Mouse (Mus musculus): Measurements from ENCODE around the gene Hspb8. TPM values are rescaled to one million over a fixed set of nuclear protein-coding genes. Genes with fewer than 3 reads are reported as not detected.
"Not testable (repeated sequence)": the region's sequence is repeated elsewhere in the genome, so short reads cannot be mapped to it uniquely, and the experiment has no call there.

The Hspb8 gene
- polyA plus RNA-seq, 1 experiment from 2014 or later: 6.7 TPM

- Histone ChIP-seq H3K27ac (replicated peaks) (no peak overlapping the region), H3K36me3 (no peaks in the 10 kb centered on the region), H3K9ac (no peak overlapping the region), H3K4me2 (no peak overlapping the region), H3K9me3 (no peaks in the 10 kb centered on the region), H3K4me1 (replicated peaks) (peaks cover 26% of the 10 kb centered on the region), H3K27me3 (no peaks in the 10 kb centered on the region), H3K4me3 (no peak overlapping the region)
- WGBS: 75% methylated on average over 3 of the region's 3 CpGs
- ATAC-seq (ENCODE audit: low FRiP score, low read depth): no peak
Observed at GRCm38 (mm10) chr5:116406507-116406906, 16.2 kb downstream of the Hspb8 start.

GRCm38 (mm10) chr5:116405934-116406333 is 16.7 kb downstream of the Hspb8 start:
- H3K27me3 ChIP-seq: no peaks in the 10 kb centered on the region
- no peak overlapping the region for H3K4me2 ChIP-seq
- H3K36me3 ChIP-seq: no peaks in the 10 kb centered on the region
- H3K27ac ChIP-seq (replicated peaks): no peak overlapping the region
- peaks cover 26% of the 10 kb centered on the region for H3K4me1 ChIP-seq (replicated peaks)
- no peak overlapping the region for H3K9ac ChIP-seq
- no peak for ATAC-seq (ENCODE audit: low FRiP score, low read depth)
- H3K4me3 ChIP-seq: no peak overlapping the region
- 93% methylated on average over 1 of the region's 1 CpGs for WGBS
- H3K9me3 ChIP-seq: no peaks in the 10 kb centered on the region

GRCm38 (mm10) chr5:116404063-116404462 is 18.6 kb downstream of the Hspb8 start:
- Histone ChIP-seq H3K27me3 (no peaks in the 10 kb centered on the region), H3K4me3 (no peak overlapping the region), H3K36me3 (no peaks in the 10 kb centered on the region), H3K9me3 (no peaks in the 10 kb centered on the region), H3K4me1 (replicated peaks) (peaks cover 11% of the 10 kb centered on the region), H3K4me2 (no peak overlapping the region), H3K9ac (no peak overlapping the region), H3K27ac (replicated peaks) (no peak overlapping the region)
- WGBS: 86% methylated on average over 2 of the region's 2 CpGs
- ATAC-seq (ENCODE audit: low FRiP score, low read depth): no peak

DNA sequence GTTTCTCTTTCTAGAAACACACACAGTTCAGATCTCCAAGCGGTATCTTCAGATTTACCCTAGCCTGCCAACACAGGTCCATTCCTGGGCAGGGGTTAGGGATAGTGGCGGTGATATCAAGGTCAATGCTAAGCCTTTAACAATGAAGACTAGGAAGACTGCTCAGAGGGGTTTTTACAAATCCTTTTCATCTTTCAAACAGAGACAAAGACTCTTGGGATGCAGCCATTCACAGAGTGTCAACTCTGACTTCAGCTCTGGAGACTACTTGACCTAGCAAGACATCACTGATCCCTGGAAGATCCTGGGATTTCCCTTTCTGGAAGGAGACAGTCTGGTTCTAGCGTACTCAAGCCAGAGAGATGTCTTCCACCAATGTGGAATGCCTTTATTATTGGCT is 21.9 kb downstream of the Hspb8 start:
- no peak for ATAC-seq (ENCODE audit: low FRiP score, low read depth)
- H3K4me2 ChIP-seq: no peak overlapping the region
- no peaks in the 10 kb centered on the region for H3K4me1 ChIP-seq (replicated peaks)
- no peaks in the 10 kb centered on the region for H3K36me3 ChIP-seq
- no peak overlapping the region for H3K27ac ChIP-seq (replicated peaks)
- no peaks in the 10 kb centered on the region for H3K27me3 ChIP-seq
- H3K9me3 ChIP-seq: no peaks in the 10 kb centered on the region
- WGBS: 86% methylated on average over 3 of the region's 3 CpGs
- H3K4me3 ChIP-seq: no peak overlapping the region
- H3K9ac ChIP-seq: no peak overlapping the region

DNA sequence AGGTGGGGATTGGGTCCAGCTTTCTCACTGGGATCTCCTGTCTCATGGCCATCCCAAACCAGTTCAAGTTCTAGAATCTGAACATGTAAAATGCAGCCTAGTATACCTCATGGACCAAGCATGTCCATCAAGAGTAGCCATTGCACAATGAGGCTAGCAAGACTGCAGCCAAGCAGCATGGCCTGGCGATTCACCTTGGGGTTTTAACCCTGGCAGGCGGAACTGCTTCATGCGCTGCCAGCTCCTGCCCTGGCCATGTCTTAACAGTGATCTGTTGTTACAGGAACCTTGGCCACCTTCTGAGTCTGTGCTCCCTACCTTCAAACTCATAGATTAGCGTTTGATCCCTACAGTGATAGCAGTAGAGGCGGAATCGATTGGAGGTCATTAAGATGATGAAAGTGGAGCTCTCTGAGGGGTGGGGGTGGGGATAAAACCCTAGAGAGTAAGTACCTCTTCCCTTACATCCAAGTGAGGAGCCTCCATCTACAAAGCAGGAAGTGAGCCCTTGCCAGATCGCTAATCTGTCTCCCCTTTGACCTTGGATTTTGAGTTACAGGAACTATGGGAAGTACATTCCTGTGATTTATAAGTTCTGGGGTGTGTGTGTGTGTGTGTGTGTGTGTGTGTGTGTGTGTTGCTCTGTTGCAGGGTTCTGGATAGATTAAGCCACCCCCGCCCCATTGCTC is 22.5 kb downstream of the Hspb8 start:
- H3K36me3 ChIP-seq: no peaks in the 10 kb centered on the region
- H3K4me3 ChIP-seq: no peak overlapping the region
- no peaks in the 10 kb centered on the region for H3K27me3 ChIP-seq
- no peak overlapping the region for H3K9ac ChIP-seq
- WGBS: 86% methylated on average over 8 of the region's 8 CpGs
- H3K9me3 ChIP-seq: no peaks in the 10 kb centered on the region
- no peak for ATAC-seq (ENCODE audit: low FRiP score, low read depth)
- H3K4me2 ChIP-seq: no peak overlapping the region
- no peaks in the 10 kb centered on the region for H3K4me1 ChIP-seq (replicated peaks)
- H3K27ac ChIP-seq (replicated peaks): no peak overlapping the region

GRCm38 (mm10) chr5:116396104-116396503 is 26.6 kb downstream of the Hspb8 start:
- Histone ChIP-seq H3K4me3 (no peak overlapping the region), H3K4me2 (no peak overlapping the region), H3K9me3 (no peaks in the 10 kb centered on the region), H3K36me3 (no peaks in the 10 kb centered on the region), H3K9ac (no peak overlapping the region), H3K27ac (replicated peaks) (no peak overlapping the region), H3K4me1 (replicated peaks) (no peaks in the 10 kb centered on the region), H3K27me3 (no peaks in the 10 kb centered on the region)
- ATAC-seq (ENCODE audit: low FRiP score, low read depth): no peak
- WGBS: 86% methylated on average over 5 of the region's 5 CpGs

DNA sequence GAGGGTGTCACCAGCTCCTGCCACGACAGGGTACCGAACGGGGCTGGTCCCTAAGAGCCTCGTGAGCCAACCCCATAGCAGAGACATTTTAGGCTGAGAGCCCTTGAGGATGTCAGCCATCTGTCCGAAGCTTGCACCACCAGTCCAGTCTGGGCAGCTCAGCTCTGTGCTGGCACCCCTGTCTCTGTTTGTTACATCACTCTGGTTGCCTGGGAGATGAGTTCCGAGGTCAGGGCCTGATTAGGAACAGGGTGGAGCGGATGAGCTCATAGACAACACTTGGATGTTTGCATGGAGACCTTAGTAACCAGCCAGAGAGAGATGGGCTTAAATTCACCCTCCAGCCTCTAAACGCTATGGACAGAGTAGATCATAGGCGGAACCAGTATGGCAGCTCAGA is 30.1 kb downstream of the Hspb8 start:
- Histone ChIP-seq H3K27ac (replicated peaks) (no peak overlapping the region), H3K4me1 (replicated peaks) (peaks cover 10% of the 10 kb centered on the region), H3K9ac (no peak overlapping the region), H3K36me3 (no peaks in the 10 kb centered on the region), H3K27me3 (no peaks in the 10 kb centered on the region), H3K9me3 (no peaks in the 10 kb centered on the region), H3K4me2 (no peak overlapping the region), H3K4me3 (no peak overlapping the region)
- 72% methylated on average over 9 of the region's 9 CpGs for WGBS
- ATAC-seq (ENCODE audit: low FRiP score, low read depth): no peak

DNA sequence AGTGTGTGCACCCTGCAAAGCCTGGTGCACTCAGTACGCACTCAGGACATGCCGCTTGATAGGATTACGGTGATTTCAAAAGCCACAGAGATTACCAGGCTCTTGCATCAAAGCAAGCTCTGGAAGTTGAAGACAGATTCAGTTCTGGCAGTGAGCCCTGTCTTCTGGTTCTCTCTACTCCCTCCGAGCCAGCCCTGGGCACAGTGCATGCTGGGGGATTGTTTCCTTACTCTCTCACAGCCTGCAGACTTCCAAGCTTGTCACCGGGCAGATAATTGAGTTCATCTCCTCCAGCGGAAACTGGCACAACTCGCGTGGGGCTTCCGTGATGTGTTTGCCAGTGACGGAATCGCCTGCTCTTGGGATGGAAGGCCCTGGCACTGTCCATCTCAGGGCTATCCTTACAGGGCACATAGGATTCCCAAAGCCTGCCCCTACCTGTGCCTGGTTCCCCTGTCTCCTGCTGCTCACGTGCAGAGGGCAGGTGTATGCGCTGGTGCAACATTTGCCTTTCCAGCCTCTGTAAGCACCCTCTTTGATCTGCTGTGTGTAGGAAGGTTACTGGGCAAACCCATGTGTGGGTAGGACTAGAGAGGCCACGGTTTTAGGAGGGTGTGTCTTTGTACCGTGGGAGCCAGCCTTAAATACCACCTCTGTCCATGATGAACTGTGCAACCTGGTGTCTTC is 32.7 kb downstream of the Hspb8 start:
- no peaks in the 10 kb centered on the region for H3K9me3 ChIP-seq
- no peaks in the 10 kb centered on the region for H3K27me3 ChIP-seq
- no peak overlapping the region for H3K9ac ChIP-seq
- no peaks in the 10 kb centered on the region for H3K36me3 ChIP-seq
- no peak overlapping the region for H3K4me3 ChIP-seq
- ATAC-seq (ENCODE audit: low FRiP score, low read depth): peak; percentile 83
- H3K4me1 ChIP-seq (replicated peaks): peaks cover 10% of the 10 kb centered on the region
- H3K4me2 ChIP-seq: no peak overlapping the region
- WGBS: 57% methylated on average over 15 of the region's 15 CpGs
- peak overlapping the region; percentile 32 for H3K27ac ChIP-seq (replicated peaks)

GRCm38 (mm10) chr5:116389321-116389720 is 33.3 kb downstream of the Hspb8 start:
- ATAC-seq (ENCODE audit: low FRiP score, low read depth): peak; percentile 21; the same call in 1 of the 2 replicates
- Histone ChIP-seq H3K27me3 (no peaks in the 10 kb centered on the region), H3K9me3 (no peaks in the 10 kb centered on the region), H3K4me3 (no peak overlapping the region), H3K4me1 (replicated peaks) (peaks cover 10% of the 10 kb centered on the region), H3K4me2 (no peak overlapping the region), H3K27ac (replicated peaks) (peak overlapping the region; percentile 32; the same call in 1 of the 2 replicates), H3K36me3 (no peaks in the 10 kb centered on the region), H3K9ac (no peak overlapping the region)
- 73% methylated on average over 4 of the region's 4 CpGs for WGBS

- Histone ChIP-seq H3K4me1 (replicated peaks) (peaks cover 10% of the 10 kb centered on the region), H3K9ac (no peak overlapping the region), H3K9me3 (no peaks in the 10 kb centered on the region), H3K4me3 (no peak overlapping the region), H3K27ac (replicated peaks) (no peak overlapping the region), H3K27me3 (no peaks in the 10 kb centered on the region), H3K4me2 (no peak overlapping the region), H3K36me3 (no peaks in the 10 kb centered on the region)
- WGBS: 84% methylated on average over 9 of the region's 9 CpGs
- ATAC-seq (ENCODE audit: low FRiP score, low read depth): no peak
Observed at GRCm38 (mm10) chr5:116387302-116387935, 35.2 kb downstream of the Hspb8 start.

- Histone ChIP-seq H3K4me1 (replicated peaks) (peaks cover 10% of the 10 kb centered on the region), H3K27ac (replicated peaks) (no peak overlapping the region), H3K9me3 (no peaks in the 10 kb centered on the region), H3K36me3 (no peaks in the 10 kb centered on the region), H3K4me2 (no peak overlapping the region), H3K4me3 (no peak overlapping the region), H3K27me3 (no peaks in the 10 kb centered on the region), H3K9ac (no peak overlapping the region)
- WGBS: 42% methylated on average over 11 of the region's 11 CpGs
- no peak for ATAC-seq (ENCODE audit: low FRiP score, low read depth)
Observed at GRCm38 (mm10) chr5:116386020-116386419, 36.6 kb downstream of the Hspb8 start.

DNA sequence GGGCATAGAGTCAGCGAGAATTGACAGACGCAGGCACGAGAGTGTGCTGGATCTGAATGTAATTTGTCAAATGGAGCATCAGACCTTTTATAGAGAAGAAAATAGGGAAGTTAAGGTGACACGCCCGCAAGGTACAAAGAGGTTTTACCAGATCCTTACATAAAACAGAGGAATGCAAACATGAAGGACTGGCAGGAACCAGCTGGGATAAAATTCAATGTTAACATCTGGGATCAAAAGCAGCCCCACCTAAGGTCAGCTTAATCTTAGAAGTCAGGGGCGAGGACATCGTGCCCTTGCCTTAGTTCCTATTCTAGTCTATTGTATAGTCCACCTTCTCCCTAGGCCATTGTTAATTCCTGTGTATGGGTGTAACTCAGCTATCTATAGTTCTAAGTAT is 40.0 kb downstream of the Hspb8 start:
- not testable (repeated sequence) for ATAC-seq (ENCODE audit: low FRiP score, low read depth); H3K9ac ChIP-seq; H3K27ac ChIP-seq (replicated peaks); H3K9me3 ChIP-seq; H3K36me3 ChIP-seq; H3K27me3 ChIP-seq; H3K4me2 ChIP-seq; H3K4me3 ChIP-seq
- H3K4me1 ChIP-seq (replicated peaks): peaks cover 16% of the 10 kb centered on the region
- WGBS: 91% methylated on average over 7 of the region's 7 CpGs

Data from hindbrain, embryonic 15.5 days (tissue).